Mouse (Mus musculus): ENCODE data around the gene Sirt7.

- no peak for TF ChIP-seq CTCF (conservative IDR thresholded peaks at IDR 0.05; ENCODE audit: insufficient read depth, insufficient read length, low read depth, low read length)
- TF ChIP-seq POLR2A (IDR thresholded peaks at IDR 0.05; ENCODE audit: low read depth, low read length), result no peak
These were observed 53.2 kb downstream of the Sirt7 start for GRCm38 (mm10) chr11:120571754-120572416.

Data from kidney, adult 2 months (tissue).